Mouse (Mus musculus): ENCODE data around the gene Trpm2.

Trpm2 gene

GRCm38 (mm10) chr10:77902894-77903715 is 67.3 kb downstream of the Trpm2 start:
- peak in 1 of 2 experiments; percentile 37 for DNase-seq (ENCODE audit: low spot score in 2 of 2)

GRCm38 (mm10) chr10:77902211-77902893 is 68.0 kb downstream of the Trpm2 start, which contains the start of gene Lrrc3:
Gene Lrrc3 (minus strand): TSS chr10:77902536.
- DNase-seq (ENCODE audit: low spot score in 2 of 2) = peak in 1 of 2 experiments; percentile 16

GRCm38 (mm10) chr10:77901871-77902210 is 68.5 kb downstream of the Trpm2 start:
- no peak for DNase-seq (ENCODE audit: low spot score in 2 of 2)

- DNase-seq (ENCODE audit: low spot score in 2 of 2) = no peak
Observed at GRCm38 (mm10) chr10:77900903-77901818, 69.2 kb downstream of the Trpm2 start.

GRCm38 (mm10) chr10:77900126-77900525 is 70.2 kb downstream of the Trpm2 start:
- DNase-seq (ENCODE audit: low spot score in 2 of 2) = no peak

GRCm38 (mm10) chr10:77895562-77895961 is 74.8 kb downstream of the Trpm2 start:
- no peak for DNase-seq (ENCODE audit: low spot score in 2 of 2)

DNA sequence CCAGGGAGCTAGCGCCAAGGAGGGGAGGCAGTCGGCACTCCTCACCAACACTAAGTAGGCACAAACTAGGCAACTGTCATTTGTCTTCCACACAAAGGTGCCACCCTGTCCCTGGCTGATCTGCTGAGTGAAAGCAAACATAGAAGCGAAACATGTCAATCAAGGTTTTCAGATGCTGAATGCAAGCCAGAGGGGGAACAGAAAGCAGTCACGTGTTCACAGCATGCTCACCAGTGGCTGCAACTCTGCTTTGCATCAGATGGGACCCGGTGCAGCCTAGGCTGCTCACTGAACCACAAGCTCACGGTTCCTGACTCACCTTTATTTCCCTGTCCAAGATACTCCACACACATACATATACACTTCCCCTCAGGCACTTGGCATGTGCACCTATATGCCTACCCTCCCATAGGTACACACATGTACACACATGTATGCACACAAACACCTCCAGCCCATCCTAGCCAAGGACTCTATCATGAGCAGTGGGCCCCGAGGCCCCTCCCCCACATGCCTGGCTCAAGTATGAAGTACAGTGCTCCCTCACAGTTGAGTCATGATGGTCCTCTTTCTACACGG is 79.3 kb downstream of the Trpm2 start:
- no peak for DNase-seq (ENCODE audit: low spot score in 2 of 2)

- no peak for DNase-seq (ENCODE audit: low spot score in 2 of 2)
Observed at GRCm38 (mm10) chr10:77886007-77886747, 84.2 kb downstream of the Trpm2 start.

DNA sequence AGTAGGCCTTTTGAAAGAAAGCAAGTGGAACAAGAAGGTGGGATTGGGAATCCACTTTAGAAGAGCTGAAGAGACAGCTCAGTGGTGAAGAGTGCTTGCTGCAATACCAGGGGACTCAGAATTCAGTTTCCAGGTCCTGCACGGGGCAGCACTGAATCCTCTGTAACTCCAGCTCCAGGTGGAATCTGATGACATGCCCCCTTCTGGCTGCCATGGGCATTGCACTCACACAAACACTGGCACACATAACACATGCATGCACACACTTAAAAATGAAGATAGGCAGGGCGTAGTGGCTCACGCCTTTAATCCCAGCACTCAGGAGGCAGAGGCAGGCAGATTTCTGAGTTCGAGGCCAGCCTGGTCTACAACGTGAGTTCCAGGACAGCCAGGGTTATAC is 87.8 kb downstream of the Trpm2 start:
- no peak for DNase-seq (ENCODE audit: low spot score in 2 of 2)

GRCm38 (mm10) chr10:77880305-77880704 is 90.1 kb downstream of the Trpm2 start:
- no peak for DNase-seq (ENCODE audit: low spot score in 2 of 2)

- DNase-seq (ENCODE audit: low spot score in 2 of 2) = no peak
Observed at GRCm38 (mm10) chr10:77878985-77879384, 91.4 kb downstream of the Trpm2 start.

GRCm38 (mm10) chr10:77869651-77870050 is 100.7 kb downstream of the Trpm2 start:
- DNase-seq (ENCODE audit: low spot score in 2 of 2) = no peak

DNA sequence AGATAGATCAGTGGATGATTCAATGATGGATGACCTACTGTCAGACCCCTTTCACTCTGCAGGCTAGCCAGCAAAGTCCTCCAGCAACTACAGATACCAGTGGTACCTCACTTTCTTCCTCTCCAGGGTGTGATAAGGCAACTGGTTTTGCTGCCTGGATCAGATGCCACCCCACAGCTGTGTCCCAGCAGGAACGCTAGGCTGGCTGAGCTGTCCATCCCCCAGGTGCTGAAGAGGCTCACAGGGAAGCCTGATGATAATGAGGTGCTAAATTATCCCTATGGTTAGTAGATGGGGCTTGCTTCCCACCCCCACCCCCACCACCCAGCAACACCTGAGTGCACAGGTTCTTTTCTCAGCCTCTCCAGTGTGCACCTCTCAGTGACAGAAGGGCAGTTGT is 102.8 kb downstream of the Trpm2 start:
- DNase-seq (ENCODE audit: low spot score in 2 of 2) = no peak

GRCm38 (mm10) chr10:77864762-77865143 is 105.6 kb downstream of the Trpm2 start:
- DNase-seq (ENCODE audit: low spot score in 2 of 2) = no peak

DNA sequence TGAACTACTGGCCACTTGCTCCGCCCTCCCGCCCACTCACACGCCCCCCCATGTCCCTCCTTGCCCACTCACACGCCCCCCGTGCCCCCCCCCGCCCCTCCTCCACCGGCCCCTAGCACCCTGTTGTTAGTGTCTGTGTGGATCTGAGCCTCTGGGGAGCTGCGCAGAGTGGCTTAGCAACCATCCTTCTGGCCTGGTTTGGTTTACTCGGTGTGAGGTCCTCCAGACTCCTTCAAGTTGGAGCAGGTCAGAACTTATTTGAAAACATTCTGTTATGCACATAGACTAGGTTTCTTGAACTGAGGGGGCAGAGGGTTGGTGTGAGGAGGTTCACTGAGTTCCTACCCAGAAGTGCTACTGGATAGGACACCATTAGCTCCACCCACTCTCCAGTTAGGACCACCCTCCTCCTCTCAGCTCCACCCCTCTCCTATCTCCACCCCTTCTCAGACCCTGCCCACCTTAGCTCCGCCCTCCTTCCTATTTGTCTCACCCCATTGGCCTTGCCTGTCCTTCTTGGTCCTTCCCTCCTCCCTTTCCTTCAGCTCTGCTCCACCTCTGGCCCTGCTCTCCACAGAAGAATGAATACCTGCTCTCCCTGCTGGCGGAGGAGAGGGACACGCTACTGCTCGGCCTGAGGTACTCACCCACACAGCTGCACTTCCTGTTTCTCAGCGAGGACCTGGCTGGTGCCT is 106.1 kb downstream of the Trpm2 start:
- DNase-seq (ENCODE audit: low spot score in 2 of 2) = peak; percentile 77 to 78

GRCm38 (mm10) chr10:77861675-77862074 is 108.7 kb downstream of the Trpm2 start, which contains the start of gene Gm3285:
Gene Gm3285 (plus strand): TSS chr10:77861975.
- DNase-seq (ENCODE audit: low spot score in 2 of 2) = no peak
